Mouse (Mus musculus) lung, embryonic 16.5 days (tissue): ENCODE measurements at regions not wholly inside any gene's neighbourhood (a gene's known extent, or its start where the extent isn't known, plus 50 kb on each side); places are given as distances from the start of the nearest gene placed in this dataset.
"Not testable (repeated sequence)": the region's sequence is repeated elsewhere in the genome, so short reads cannot be mapped to it uniquely, and the experiment has no call there.

Source experiments
- ATAC-seq: fragments of 200-750 bp; cut with Nextera tagmentation; 2 replicates; pipeline ENCODE4 v1.8.0; 2017; ENCODE audit warnings: low read depth, mild to moderate bottlenecking, moderate library complexity
- H3K27ac ChIP-seq: fragments of 300-500 bp; sonication (generic); 2 replicates; pipeline ENCODE4 v1.5.1; 2014; ENCODE audit warnings: mild to moderate bottlenecking, control low read depth, low read length
- H3K27me3 ChIP-seq: fragments of 300-500 bp; sonication (generic); 2 replicates; pipeline ENCODE4 v1.6.1; 2014; ENCODE audit warnings: low read depth, low read length, mixed read lengths; ENCODE audit not compliant: control insufficient read depth, insufficient read depth
- H3K36me3 ChIP-seq: fragments of 300-500 bp; sonication (generic); 2 replicates; pipeline ENCODE4 v1.6.1; 2014; ENCODE audit warnings: low read length; ENCODE audit not compliant: control insufficient read depth, insufficient read depth
- H3K4me1 ChIP-seq: fragments of 300-500 bp; sonication (generic); replicated peaks from 2 replicates; pipeline ENCODE4 v1.6.1; 2014; ENCODE audit warnings: low read length, mixed read lengths; ENCODE audit not compliant: control insufficient read depth, insufficient read depth
- H3K4me2 ChIP-seq: fragments of 300-500 bp; sonication (generic); 2 replicates; pipeline ENCODE4 v1.6.1; 2014; ENCODE audit warnings: low read depth, low read length, control low read depth
- H3K4me3 ChIP-seq: fragments of 300-500 bp; sonication (generic); 2 replicates; pipeline ENCODE4 v1.5.1; 2014; ENCODE audit warnings: mild to moderate bottlenecking, low read length, control low read depth
- H3K9ac ChIP-seq: fragments of 300-500 bp; sonication (generic); 2 replicates; pipeline ENCODE4 v1.6.1; 2014; ENCODE audit warnings: low read length, control low read depth
- H3K9me3 ChIP-seq: fragments of 300-500 bp; sonication (generic); 2 replicates; pipeline ENCODE4 v1.6.1; 2016; ENCODE audit warnings: low read length; ENCODE audit not compliant: control insufficient read depth
- WGBS: fragments of 180-500 bp; shearing (Covaris S2); extraction: QIAGEN DNeasy Blood & Tissue Kit; methylation state at CpG from one replicate; pipeline ENCODE4 v1.1.7; 2014; 5-methylcytosine and 5-hydroxymethylcytosine counted together

GRCm38 (mm10) chr17:14114856-14115255 lies 55.5 kb upstream of the Gm7358 start:
- Histone ChIP-seq H3K4me3 (no peak overlapping the region), H3K27ac (no peak overlapping the region), H3K9ac (no peak overlapping the region), H3K9me3 (no peaks in the 10 kb centered on the region), H3K27me3 (no peaks in the 10 kb centered on the region), H3K4me1 (no peaks in the 10 kb centered on the region), H3K36me3 (no peaks in the 10 kb centered on the region), H3K4me2 (no peak overlapping the region)
- ATAC-seq = no peak
- 66% methylated on average over 2 of the region's 2 CpGs for WGBS

DNA sequence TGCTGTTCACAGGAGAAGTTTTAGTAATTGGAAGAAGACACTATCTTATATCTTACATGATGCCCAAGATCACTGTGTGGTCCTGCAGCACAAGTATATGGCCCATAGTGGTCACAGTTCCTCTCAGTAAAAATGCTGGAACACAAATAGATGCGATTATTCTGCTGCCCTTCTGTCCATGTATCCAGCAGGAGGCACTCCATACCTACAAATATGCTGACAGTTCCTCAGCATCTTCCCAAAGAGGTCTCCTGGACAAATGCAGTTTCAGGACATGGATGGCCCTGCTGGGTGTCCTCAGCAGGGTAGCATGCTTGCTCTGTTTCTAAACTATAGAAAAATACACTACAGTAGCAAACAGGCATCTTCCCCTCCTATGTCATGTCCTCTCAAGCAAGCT lies 52.4 kb upstream of the Gm7358 start:
- not testable (repeated sequence) for H3K9ac ChIP-seq, H3K4me2 ChIP-seq, ATAC-seq, H3K4me3 ChIP-seq, H3K4me1 ChIP-seq, H3K36me3 ChIP-seq, H3K27me3 ChIP-seq, H3K9me3 ChIP-seq, H3K27ac ChIP-seq
- whole genome bisulfite sequencing = 14% methylated on average over 1 of the region's 1 CpGs
